Mouse (Mus musculus): ENCODE results near the gene Tmem14a. TPM values are rescaled to one million over a fixed set of nuclear protein-coding genes. Genes with fewer than 3 reads are reported as not detected.

Tmem14a gene
- polyA plus RNA-seq (2017; shearing (Covaris generic)): 2.0 TPM

GRCm38 (mm10) chr1:21218489-21218919 lies at the start of gene Tmem14a:
Gene Tmem14a (plus strand): TSS chr1:21218575.

DNA sequence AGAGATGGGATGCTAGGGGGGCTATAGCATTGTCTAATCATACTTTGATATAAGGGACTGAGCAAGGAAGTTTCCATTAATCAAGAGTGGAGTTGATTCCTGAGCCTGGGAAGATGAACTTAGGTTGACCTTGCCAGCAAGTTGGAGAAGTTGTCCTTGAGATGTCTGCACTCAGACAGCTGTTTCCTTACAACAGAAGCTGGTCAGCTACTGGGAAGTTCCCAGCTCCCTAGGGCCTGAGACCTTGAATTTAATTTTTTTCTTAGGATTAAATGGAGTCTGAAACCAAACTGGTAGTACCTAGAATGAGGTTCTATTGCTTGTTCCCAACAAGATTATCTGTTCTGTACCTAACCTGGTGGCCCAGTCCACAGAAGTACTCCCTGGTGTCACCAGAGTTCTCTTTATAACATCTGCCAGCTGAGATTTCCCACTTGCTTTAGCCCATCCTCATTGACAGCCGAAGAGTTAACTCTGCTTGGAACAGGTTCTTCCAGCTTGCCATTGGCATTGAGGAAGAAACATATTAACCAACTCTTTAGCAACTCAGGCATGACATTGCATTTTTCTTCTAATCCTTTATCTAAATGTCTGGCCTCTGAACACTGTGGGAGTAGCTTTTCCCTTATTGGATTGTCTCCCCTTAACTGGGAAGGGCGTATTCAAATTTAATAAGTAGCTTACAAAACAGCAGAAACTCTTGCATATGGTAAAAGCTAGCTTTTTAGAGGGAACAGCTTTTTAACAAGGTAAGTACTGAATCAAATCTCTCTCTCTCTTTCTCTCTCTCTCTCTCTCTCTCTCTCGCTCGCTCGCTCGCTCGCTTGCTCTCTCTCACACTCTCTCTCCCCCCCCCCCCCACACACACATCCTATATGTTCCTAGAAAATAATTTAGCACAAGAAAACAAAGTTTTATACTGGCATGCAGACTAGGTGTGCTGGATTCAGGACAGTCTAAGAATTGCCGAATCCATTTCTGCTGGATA lies 21.8 kb downstream of the Tmem14a start, which contains the start of gene Gsta3:
Gsta3 (plus strand) TSS at position 679 of the 988 bp plus-strand sequence.

Other genes starting within 250 kb of the Tmem14a start
- 1.4 TPM for gene Tram2, start 139.3 kb upstream of the Tmem14a start, polyA plus RNA-seq (2017; shearing (Covaris generic))
- gene Gsta3, start 22.0 kb downstream of the Tmem14a start, polyA plus RNA-seq (2017; shearing (Covaris generic)): 0.84 TPM
- gene Khdc1a, start 131.1 kb downstream of the Tmem14a start, polyA plus RNA-seq (2017; shearing (Covaris generic)): 0.38 TPM
- not detected for gene Khdc1c, start 149.8 kb downstream of the Tmem14a start, polyA plus RNA-seq (2017; shearing (Covaris generic))
- 0.45 TPM for gene Khdc1b, start 165.0 kb downstream of the Tmem14a start, polyA plus RNA-seq (2017; shearing (Covaris generic))

All from effector memory CD4-positive, alpha-beta T cell, adult 7 months (primary cell).